Mouse (Mus musculus): ENCODE measurements around the gene Pacs1.

The Pacs1 gene

DNA sequence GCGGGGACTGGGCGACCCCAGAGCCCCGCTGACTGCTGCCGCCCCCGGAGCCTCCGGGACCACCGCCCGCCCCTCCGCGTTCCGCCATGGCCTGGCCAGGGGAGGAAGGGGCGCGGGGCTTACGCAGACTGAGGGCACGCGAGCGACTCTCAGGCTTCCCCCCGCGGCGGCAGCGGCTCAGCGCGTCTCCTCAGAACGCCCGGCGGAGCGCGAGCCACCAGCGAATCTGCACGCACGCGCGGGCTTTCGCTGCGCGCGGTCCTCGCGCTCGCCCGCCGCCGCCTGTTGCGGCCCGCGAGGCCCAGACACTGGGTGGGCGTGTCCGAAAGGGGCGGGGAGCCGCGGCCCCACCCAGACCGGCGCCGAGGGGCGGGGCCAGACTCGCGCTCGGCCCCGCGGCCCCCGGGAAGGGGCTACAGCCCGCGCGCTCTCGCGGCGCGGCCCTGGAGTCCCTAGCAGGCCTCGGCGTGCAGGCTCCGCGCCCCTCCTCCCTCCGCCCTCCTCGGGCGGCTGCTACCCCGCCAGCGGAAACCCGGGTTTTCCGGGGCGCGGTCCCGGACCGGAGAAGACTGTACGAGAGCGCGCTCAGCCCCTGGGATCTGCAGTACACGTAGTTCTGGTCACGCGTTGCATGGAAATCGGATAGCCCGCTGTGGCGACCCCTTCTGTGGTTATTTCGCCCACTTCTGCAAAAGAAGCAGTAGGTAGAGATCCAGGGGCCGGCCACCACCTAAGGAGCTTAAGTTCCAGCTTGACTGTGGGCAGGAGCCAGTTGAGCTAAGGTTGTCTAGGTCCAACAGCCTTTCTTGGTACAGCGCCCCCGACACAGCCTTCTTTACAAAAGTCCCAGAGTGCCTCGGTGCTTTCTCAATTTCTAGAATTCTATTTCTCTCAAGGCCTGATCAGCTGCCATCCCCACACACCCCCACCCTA, at the start of gene Pacs1:
Gene Pacs1, minus strand, starts transcription at position 319 of the 933 bp plus-strand sequence.
- DNase-seq, result peak; percentile 87

DNA sequence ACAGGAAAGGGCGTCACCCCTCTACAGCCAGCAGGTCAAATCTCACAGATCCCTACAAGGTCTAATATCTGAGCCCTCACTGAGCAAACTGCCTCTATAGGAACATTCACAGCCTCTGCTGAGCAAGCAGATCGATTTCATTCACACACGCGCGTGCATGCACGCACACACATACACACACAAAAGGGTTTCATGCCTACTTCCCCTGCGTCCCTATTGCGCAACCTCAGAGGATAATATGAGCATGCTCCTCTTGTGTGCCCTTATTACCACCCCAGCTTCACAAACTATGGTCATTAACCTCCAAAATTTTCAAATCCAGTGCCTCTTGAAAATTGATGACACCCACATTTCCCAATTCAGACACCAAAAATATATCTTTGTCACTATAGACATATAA, 40.3 kb upstream of the Pacs1 start:
- no peak for DNase-seq

DNA sequence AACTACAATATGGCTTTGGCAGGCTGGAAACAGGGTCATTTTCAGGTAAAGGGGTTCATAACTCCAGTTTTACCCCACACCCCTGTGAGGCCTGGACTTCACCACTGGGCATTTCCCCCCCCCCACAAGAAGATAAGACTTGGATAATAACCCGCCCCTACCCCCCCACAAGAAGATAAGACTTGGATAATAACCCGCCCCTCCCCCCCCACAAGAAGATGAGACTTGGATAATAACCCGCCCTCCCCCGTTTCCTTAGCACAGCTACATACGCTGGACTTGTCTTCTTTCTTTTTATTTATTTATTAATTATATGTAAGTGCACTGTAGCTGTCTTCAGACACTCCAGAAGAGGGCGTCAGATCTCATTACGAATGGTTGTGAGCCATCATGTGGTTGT, 36.1 kb upstream of the Pacs1 start:
- DNase-seq, result no peak

DNA sequence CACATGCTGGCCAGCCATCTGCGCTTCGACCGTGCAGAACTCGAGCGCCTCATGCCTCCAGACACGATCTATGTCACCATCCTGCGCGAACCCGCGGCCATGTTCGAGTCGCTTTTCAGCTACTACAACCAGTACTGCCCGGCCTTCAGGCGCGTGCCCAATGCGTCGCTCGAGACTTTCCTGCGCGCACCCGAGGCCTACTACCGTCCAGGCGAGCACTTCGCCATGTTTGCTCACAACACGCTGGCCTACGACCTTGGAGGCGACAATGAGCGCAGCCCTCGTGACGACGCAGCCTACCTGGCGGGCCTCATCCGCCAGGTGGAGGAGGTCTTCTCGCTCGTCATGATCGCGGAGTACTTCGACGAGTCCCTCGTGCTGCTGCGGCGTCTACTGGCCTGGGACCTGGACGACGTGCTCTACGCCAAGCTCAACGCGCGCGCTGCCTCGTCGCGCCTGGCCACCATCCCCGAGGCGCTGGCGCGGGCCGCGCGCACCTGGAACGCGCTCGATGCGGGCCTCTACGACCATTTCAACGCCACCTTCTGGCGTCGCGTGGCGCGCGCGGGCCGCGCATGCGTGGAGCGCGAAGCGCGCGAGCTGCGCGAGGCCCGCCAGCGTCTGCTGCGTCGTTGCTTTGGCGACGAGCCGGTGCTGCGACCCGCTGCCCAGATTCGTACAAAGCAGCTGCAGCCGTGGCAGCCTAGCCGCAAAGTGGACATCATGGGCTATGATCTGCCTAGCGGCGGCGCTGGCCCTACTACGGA, 34.2 kb upstream of the Pacs1 start:
- DNase-seq, result no peak

DNA sequence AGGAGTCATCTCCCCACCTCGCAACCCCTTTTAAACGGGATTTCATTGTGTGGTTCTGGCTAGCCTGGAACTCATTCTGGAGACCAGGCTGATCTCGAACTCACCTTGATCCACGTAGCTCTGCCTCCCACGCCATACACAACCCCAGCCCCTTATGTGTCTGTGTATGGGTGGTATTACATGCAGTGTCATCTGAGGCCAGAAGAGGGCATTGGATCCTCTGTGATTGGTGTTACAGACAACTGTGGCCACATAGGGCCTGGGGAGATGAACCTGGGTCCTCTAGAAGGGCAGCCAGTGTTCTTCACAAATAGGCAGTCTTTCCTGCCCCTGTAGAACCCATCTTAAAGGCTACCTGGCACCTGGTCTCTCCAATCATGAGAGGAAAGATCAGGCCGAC, 33.4 kb upstream of the Pacs1 start:
- no peak for DNase-seq

DNA sequence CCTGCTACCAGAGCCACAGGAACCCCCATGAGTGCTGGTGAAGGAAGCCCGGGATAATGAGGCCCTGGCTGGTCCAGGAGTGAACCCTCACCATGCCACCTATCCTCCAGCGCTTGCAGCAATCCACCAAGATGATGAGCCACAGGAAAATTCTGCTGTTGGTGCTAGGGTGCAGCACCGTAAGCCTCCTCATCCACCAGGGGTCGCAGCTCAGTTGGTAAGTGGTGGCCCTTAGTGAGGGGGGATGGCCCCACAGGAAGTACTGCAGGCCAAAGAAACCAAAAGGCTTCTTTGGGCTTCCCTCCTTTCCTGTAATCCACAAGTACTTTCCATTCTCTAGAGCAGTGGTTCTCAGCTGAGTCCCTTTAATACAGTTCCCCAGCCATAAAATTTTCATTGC, 29.5 kb upstream of the Pacs1 start:
- peak; percentile 49 for DNase-seq

DNA sequence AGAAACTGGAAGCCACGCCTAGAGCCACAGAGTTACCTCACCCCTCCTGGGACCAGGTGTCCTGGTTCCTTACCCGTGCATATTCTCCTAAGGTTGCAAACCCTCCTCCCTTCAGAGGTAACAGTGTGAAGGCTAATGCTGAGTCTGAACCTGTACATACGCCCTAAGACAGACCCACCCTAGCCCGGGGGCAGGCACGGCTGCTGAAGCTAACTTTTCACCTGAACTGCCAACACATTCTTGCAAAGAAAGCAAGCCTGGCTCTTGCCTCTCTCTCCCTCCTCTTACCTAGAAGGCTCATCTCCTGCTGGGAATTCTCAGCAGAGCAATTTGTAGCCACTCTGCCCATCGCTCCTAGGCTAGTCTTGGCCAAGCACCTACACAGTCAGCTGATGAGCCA, 27.7 kb upstream of the Pacs1 start:
- DNase-seq, result no peak

DNA sequence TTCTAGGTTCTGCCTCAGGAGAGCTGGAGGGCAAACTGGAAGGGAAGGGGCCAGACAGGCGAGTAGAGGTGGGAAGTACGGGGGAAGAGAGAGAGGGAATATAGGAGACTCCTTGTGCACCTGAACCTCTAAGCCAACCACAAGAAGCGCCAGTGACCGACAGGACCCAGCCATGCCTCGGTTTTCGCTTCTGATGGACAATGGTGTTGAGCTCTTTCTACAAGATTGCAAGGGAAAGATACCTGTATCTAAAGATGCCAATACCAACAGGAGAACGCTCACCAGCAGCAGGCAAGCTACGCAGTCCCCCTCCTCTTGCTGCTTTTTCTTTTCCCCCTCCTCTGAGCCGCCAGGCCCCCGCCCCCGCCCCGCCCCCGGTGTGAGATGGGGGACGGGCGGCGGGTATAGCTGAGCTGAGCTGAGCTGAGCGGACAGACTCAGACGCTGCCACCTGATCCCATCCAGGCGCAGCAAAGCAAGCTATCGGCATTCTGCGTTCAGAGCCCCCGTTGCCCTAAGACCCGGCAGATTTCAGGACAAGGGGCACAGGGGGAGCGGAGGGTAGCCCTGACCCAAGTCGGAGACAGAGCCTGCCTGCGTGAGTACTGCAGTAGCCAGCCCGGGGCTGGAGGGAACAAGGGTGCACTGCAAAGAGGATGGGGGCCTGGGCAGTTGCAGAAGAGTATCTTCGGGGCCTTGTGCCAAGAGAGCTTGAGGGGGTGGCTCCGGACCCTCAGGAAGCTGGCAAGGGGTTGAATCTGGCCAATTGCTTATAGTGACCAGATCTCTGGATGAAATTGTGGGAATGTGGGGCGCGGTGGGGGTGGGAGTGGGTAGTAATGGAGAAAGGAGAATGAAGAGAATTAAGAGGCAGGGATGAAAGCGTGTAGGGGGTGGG, 25.2 kb upstream of the Pacs1 start, which contains the start of gene Gal3st3:
Gene Gal3st3, plus strand, starts transcription at position 429 of the 898 bp plus-strand sequence.
- DNase-seq, result no peak

DNA sequence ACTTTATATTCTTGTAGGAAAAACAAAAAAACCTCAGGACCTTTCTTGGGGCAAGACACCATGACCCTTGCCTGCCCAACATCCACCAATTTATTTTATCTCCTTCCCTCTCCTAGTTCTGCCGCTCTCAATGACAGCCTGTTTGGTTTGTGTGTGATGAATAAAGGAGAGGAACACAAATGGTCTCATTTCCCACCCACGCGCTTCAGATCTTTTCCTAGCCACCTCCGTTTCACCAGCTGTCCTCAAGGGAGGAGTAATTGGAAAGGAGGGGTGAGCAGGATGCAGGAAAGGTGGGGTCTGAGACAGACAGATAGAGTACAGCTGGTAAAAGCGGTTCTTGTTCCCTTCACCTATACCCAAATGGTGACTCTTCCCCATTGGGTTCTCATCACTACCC, 23.7 kb upstream of the Pacs1 start:
- no peak for DNase-seq

DNA sequence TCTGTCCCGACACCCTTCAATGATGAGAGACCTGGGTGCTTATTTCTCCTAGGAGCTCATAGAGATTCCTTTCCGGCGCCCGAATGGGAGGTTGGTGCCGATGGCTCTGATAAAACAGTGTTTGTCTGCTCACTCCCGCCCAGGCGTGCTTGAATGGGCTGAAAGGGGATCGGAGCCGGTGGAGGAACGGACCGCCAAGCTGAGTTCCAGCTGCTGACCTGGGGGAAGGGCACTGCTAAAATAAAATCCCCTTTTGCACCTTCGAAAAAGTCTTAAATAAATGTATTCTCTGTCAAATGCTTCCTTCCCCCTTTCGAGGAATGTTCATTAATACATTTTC, 22.8 kb upstream of the Pacs1 start:
- no peak for DNase-seq

DNA sequence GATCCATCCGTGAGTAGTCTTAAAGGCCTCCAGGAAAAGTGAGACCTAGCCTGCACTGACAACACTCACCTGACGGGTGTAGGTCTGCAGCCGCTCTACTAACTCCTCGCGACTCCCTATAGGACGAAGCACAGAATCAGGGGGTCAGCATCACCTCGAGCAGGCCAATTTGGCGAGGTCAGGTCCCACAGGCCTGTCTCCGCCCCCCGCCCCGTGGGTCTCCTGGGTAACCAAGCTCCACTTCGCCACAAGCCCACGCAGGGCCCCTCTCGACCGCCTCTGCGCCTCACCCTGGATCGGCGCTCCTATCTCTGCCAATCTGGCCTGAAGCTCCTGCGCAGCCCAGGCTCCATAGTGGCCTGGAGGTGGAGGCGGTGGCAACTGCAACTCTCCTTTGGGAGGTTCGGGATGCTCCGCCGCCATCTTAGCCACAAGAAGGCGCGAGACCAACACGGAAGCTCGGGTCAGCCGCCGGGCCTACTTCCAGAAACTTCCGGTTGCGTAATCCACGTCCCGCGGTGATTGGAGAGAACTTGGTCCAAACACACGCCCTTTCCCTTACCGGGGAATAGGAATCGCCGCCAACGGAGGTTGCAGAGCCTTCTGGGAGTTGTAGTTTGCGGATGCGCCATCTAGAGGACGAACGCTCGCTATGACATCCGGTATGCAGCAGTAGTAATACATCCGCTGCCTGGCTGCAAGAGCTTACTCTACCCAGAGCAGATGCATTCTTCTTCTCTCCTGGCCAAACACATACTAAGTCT, 22.2 kb upstream of the Pacs1 start, which contains the start of gene Sf3b2:
Gene Sf3b2, minus strand, starts transcription at position 484 of the 764 bp plus-strand sequence.
- DNase-seq, result peak; percentile 98

DNA sequence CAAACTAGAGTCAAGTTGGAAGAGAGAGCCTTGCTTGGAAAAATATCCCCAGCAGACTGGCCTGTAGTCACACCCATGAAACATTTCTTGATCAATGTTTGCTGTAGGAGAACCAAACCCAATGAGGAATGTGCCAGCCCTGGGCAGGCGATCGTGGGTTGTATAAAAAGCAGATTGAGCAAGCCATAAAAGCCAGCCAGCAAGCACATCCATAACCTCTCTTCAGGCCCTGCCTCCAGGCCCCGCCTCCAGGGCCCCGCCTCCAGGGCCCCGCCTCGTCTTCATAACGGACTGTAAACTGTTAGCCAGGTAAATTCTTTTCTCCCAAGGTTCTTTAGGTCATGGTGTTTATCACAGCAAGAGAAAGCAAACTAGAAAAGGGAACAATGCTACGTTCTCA, 5.5 kb upstream of the Pacs1 start:
- peak; percentile 30 for DNase-seq

DNA sequence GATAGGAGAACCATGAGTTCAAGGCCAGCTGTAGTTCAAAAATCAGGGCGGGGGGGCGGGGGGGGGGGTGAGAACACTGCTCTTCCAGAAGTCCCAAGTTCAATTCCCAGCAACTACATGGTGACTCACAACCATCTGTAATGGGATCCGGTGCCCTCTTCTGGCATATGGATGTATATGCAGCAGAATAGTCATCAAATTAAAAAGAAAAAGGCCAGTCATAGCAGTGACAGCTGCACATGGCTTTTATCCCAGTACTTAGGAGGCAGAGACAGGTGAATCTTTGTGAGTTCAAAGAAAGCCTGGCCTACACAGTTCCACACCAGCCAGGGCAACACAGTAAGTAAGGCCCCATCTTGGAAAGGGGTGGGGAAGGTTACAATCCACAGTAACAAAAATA, 4.2 kb upstream of the Pacs1 start:
- DNase-seq, result no peak

DNA sequence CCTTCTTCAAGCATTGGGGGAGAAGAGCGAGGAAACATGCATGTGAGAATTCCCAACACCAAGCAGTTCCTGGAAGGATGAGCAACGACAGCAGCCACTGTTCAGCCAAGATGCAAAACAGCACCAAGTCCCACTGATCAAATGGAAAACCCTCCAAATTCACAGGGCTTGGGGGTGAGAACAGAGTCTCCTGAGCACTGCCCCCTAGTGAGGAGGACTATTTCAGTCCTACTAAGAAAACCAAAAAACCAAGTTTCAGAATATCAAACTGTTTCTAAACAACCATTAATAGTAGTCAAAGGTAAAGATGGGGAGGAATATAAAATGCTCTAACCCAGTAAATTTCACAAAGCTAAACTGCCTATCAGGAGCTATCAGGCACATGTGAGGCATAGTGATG, 3.6 kb upstream of the Pacs1 start:
- DNase-seq, result no peak

DNA sequence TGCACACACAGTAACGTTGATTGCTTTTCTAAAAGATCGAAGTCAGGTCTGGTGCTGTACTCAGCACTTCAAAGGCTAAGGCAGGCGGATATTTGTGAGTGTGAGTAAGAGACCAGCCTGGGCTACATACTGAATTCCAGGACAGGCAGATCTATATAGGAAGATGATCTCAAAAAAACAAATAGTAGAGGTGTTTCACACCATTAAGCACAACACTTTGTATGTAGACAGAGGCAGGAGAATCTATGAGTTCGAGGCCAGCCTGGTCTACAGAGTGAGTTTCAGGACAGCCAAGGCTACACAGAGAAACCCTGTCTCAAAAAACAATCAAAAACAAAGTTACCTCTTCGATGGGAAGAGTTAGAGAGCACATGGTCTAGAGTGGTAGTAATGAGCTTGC, 2.8 kb upstream of the Pacs1 start:
- no peak for DNase-seq

DNA sequence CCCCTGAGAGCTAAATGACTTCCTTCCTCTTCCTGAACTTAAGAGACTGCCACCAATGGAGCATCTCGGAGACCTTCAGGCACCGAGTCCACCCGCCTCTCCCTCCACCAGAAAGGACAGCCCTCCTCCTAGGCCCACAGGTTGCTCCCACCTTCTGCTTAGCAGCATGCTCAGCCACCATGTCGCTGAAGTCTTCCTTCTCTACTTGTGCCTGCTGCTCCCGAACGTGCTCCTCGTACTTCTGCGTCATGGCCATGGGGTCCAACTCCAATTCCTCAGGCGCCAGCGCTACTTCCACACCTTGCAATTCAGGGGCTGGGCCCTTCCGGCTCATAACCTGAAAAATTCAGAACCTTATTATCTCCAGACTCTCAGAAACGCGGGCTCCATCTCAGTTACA, 1.7 kb upstream of the Pacs1 start:
- DNase-seq, result no peak

DNA sequence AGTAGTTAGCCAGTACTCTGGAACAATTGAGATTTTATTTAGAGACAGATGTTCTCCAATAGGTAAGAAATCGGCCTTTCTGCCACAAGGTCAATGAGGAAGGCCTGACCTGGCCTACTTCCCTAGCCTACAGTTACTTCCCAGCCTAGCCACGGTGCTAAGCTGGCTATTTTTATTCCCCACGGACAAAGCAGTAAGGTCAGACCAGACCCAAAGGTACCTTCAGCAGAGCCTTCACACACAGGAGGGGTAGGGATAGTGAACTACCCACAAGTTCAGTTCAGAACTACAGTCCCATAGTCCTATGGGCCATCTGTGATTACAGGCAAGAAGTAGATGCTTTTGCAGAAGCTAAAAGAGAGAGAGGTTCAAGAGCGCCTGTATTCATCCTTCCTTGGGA, 997 bp upstream of the Pacs1 start:
- DNase-seq, result no peak

DNA sequence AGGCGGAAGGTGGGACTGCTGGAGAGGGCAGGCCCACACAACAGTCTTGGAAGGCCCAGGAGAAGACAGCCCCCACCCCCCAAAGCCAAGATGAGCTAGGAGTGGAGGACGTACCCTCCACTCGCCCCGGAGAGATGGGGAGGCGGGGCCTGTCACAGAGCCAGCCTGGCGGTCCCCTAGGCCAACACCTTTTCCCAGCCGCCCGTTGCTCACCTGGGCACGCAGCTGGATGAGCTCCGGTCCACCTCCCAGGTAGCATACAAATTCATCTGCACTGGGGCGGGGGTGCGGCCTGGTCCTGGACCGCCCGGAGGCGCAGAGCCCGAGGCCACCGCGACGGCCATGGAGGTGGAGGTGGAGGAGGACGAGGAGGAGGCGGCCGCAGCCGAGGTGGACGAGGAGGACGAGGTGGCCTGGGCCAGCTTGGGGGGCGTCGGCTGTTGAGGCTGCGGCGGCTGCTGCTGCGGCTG, 558 bp downstream of the Pacs1 start:
- DNase-seq, result peak; percentile 27

DNA sequence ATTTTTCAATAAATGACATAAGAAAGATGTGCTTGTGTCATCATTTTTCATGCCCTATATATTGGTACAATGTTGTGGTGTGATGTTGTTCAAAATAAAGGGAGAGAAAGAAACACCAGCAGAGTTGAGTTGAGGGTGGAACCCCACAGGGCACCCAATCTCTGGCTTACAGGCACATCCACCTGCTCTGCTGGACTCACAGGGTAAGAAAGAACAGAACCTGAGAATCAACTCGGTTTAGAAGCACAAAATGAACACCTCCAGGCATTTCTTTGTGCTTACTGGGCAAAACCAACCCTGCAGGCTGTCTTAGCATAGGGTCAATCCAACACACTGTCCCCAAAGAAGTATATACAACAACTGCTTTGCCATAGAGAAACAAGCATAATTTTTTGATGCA, 1.5 kb downstream of the Pacs1 start:
- DNase-seq, result no peak

DNA sequence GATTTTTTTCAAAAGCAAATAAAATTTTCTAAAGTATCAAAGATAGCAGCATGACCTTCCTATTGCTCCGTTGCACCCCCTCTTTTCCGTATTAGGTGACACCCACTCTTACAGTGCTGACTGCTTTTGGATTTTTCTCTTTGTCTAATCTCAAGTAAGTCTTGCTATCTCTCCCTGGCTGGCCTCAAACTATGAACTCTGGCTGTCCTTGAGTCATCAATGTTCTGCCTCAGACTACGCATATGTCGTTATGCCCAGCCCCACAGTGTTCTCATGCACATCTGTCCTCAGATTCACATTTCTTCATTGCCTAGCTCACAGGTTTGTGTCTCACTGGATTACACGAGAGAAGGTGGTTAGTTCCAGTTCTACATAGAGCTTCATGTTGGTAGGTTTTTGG, 3.5 kb downstream of the Pacs1 start:
- no peak for DNase-seq

DNA sequence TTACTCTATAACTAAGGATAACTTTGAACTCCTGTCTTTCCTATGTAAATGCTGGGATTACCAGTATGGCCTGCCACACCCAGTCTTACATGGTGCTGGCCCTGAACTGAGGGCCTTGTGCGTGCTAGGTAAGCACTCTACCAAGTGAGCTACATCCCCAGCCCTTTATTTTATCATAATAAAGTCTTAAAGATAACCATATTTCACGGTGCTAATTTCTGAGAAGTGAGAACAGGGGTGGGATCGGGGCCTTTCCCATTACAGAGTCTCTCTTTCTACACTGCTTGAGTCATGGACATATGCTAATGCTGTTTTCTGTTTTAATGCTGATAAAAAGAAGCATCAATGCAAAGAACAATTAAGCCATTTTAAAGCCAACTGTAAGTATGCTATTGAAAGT, 4.0 kb downstream of the Pacs1 start:
- DNase-seq, result no peak

DNA sequence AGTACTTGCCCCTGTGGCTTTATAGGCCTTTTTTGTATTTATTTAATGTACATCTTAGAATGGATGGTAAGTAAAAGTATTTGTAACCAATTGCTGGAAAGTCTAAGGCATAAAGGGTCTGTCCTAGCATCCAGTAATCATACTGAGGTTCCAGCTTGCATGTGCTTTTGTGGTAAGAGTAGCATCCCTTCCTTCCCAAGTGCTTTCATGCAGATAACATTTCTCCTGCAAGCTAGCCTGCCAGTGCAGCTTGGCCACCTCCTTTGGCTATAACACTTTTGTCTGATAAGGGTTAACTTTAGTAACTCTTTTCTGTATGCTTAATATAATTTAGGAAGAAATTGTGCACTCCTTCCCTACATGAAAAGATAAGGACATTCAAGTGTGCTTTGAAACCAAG, 4.9 kb downstream of the Pacs1 start:
- no peak for DNase-seq
